Mouse (Mus musculus): ENCODE results near the gene Tubb1. TPM values are rescaled to one million over a fixed set of nuclear protein-coding genes. Genes with fewer than 3 reads are reported as not detected.

Tubb1 gene
- polyA plus RNA-seq (2015; fragmentation: Nextera tagmentation; extraction: Ambion mirVana), result 1.2 and 1.4 TPM in 2 replicates

DNA sequence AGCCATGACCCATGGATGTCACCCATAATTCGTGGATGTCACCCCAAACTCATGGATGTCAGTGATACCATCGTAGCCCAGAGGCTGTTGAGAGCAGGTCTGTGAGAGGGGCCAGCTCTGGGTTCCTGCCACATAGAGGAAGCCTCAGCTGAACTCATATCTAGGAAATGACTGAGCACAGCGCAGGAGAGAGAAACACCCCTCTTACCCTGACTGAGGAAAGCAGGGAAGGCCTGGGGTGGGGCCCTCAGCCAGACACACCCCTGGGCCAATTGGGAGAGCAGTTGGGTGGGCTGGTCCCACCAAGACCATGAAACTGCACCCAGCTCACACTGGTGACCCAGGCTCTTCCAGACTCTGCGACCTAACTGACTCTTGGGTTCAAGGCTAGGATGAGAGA is at the start of gene Tubb1:
TSS of gene Tubb1 (plus strand) at position 343 of the 400 bp plus-strand sequence.
- WGBS, result 68% methylated on average over 4 of the region's 4 CpGs
- Histone ChIP-seq H3K9ac (ENCODE audit: low read length) (no peak within 1 kb of the TSS), H3K36me3 (ENCODE audit: control insufficient read depth, insufficient read depth, low read length) (no peaks in the 10 kb centered on the region), H3K9me3 (replicated peaks; ENCODE audit: control insufficient read depth, low read length) (no peaks in the 10 kb centered on the region), H3K4me3 (replicated peaks; ENCODE audit: low read length) (no peak within 1 kb of the TSS), H3K27me3 (ENCODE audit: control insufficient read depth, insufficient read depth, low read length) (no peaks in the 10 kb centered on the region), H3K27ac (ENCODE audit: low read length) (no peak within 1 kb of the TSS), H3K4me1 (ENCODE audit: control insufficient read depth, insufficient read depth, low read length) (no peaks in the 10 kb centered on the region), H3K4me2 (ENCODE audit: low read depth, low read length) (no peak within 1 kb of the TSS)
- ATAC-seq (ENCODE audit: insufficient read depth, low FRiP score), result 0 out of 2 replicates have a peak, but pooled peaks have one; percentile 33

DNA sequence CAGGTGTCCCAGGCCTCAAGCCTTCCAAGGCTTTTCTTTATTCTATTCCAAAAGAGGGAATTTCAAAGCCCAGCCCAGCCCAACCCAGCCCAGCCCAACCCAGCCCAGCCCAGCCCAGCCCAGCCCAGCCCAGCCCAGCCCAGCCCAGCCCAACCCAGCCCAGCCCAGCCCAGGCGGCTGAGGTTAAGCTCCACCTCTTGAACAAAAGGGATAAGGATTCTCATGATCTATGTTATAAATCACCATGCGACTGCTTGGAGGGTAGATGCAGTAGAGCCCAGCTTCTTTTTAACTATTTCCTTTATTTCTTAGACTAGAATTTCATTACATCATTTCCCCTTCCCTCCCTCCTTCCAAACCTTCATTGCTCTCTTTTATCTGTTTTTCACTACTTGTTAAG is 40.3 kb upstream of the Tubb1 start:
- Histone ChIP-seq H3K4me2 (ENCODE audit: low read depth, low read length) (no peak overlapping the region), H3K9ac (ENCODE audit: low read length) (no peak overlapping the region), H3K27ac (ENCODE audit: low read length) (no peak overlapping the region), H3K27me3 (ENCODE audit: control insufficient read depth, insufficient read depth, low read length) (no peaks in the 10 kb centered on the region), H3K9me3 (replicated peaks; ENCODE audit: control insufficient read depth, low read length) (no peaks in the 10 kb centered on the region), H3K4me3 (replicated peaks; ENCODE audit: low read length) (no peak overlapping the region), H3K4me1 (ENCODE audit: control insufficient read depth, insufficient read depth, low read length) (no peaks in the 10 kb centered on the region), H3K36me3 (ENCODE audit: control insufficient read depth, insufficient read depth, low read length) (no peaks in the 10 kb centered on the region)
- ATAC-seq (ENCODE audit: insufficient read depth, low FRiP score), result no peak
- WGBS, result 18% methylated on average over 2 of the region's 2 CpGs

DNA sequence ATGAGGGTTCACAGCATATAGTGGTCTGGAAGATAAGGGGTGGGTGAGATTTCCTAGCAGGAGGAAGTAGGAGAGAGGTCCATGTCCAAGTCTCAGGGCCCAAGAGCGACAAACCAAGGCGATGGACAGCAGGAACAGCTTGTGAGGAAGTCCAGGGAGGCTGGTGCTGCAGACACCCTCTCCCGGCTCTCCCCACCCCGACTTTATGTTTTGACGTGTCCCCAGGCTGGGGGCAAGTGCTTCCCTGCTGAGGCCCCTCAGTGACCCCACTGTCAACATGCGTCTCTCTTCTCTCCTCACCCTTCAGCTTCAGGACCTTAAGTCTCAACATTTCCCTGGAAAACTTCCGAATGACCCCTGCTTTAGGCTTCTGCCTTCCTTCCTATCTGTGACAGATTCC is 37.4 kb upstream of the Tubb1 start:
- no peak overlapping the region for H3K9ac ChIP-seq (ENCODE audit: low read length)
- no peak overlapping the region for H3K4me2 ChIP-seq (ENCODE audit: low read depth, low read length)
- H3K4me1 ChIP-seq (ENCODE audit: control insufficient read depth, insufficient read depth, low read length), result peaks cover 7% of the 10 kb centered on the region; the same call in 1 of the 2 replicates
- no peak overlapping the region for H3K27ac ChIP-seq (ENCODE audit: low read length)
- 65% methylated on average over 7 of the region's 7 CpGs for WGBS
- no peaks in the 10 kb centered on the region for H3K27me3 ChIP-seq (ENCODE audit: control insufficient read depth, insufficient read depth, low read length)
- H3K9me3 ChIP-seq (replicated peaks; ENCODE audit: control insufficient read depth, low read length), result no peaks in the 10 kb centered on the region
- H3K36me3 ChIP-seq (ENCODE audit: control insufficient read depth, insufficient read depth, low read length), result no peaks in the 10 kb centered on the region
- no peak overlapping the region for H3K4me3 ChIP-seq (replicated peaks; ENCODE audit: low read length)
- no peak for ATAC-seq (ENCODE audit: insufficient read depth, low FRiP score)

DNA sequence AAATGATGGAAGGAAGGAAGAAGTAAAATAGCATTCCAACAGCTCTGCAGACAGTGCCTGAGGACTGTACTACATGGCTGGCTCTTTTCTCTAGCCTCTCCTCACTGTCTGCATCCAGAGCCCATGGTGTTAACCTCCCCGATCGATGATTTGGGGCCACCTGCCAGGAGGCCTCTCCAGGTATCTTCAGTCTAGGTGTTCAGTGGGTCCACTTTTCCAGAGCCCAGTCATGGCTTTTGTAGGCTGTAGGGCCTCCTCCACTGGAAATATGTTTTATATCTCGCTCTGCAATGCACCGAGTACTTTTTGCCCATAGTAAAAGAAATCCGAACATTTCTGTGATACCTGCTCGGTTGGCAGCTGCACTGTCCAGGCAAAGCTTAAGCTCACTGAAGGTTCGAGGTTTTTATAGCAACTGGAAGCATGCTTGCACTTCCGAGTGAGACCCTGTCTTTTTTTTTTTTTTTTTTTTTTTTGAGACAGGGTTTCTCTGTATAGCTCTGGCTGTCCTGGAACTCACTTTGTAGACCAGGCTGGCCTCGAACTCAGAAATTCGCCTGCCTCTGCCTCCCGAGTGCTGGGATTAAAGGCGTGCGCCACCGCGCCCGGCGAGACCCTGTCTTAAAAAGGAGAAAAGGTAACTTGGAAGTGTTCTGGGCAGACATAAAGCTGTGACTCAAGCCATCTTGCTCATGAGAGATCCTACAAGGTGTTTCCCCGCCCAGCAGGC is 35.3 kb upstream of the Tubb1 start:
- Histone ChIP-seq H3K36me3 (ENCODE audit: control insufficient read depth, insufficient read depth, low read length) (no peaks in the 10 kb centered on the region), H3K4me2 (ENCODE audit: low read depth, low read length) (peak overlapping the region; percentile 81), H3K27me3 (ENCODE audit: control insufficient read depth, insufficient read depth, low read length) (no peaks in the 10 kb centered on the region), H3K9me3 (replicated peaks; ENCODE audit: control insufficient read depth, low read length) (no peaks in the 10 kb centered on the region), H3K4me3 (replicated peaks; ENCODE audit: low read length) (peak overlapping the region; percentile 90), H3K9ac (ENCODE audit: low read length) (no peak overlapping the region), H3K27ac (ENCODE audit: low read length) (no peak overlapping the region), H3K4me1 (ENCODE audit: control insufficient read depth, insufficient read depth, low read length) (peaks cover 7% of the 10 kb centered on the region; the same call in 1 of the 2 replicates)
- ATAC-seq (ENCODE audit: insufficient read depth, low FRiP score), result no peak; the same call in 1 of the 2 replicates
- 41% methylated on average over 17 of the region's 18 CpGs for WGBS

DNA sequence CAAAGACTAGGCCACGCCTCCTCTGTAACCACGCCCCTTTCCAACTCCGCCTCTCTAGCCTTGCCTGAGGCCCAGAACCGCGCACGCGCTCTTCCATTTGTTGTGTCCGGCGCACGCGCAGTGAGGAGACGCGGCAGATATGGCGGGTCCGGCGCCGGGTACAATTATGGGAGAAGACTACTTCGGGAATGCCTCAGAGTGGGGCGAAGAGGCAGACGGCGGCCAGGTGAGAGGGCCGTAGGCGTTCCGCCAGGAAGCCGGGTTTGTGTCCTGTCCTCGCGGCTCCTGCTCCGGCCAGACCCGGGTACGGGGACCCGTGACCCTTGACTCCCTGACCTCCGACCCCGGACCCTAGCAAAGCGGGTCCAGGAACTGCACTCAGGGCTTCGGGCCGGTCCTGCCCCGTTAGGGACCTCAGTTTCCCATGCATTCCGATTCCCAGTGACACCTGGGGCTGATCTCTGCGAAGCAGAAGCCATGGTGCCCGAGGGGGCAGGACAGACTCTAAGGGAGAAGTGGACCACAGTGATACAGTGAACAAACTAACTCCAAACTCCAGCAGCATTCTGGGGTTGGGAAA is 34.7 kb upstream of the Tubb1 start, which contains the start of gene Nelfcd:
TSS of gene Nelfcd (plus strand) at position 74 of the 580 bp plus-strand sequence.
- Histone ChIP-seq H3K27ac (ENCODE audit: low read length) (no peak within 1 kb of the TSS; the same call in 1 of the 2 replicates), H3K4me2 (ENCODE audit: low read depth, low read length) (peak within 1 kb of the TSS; percentile 81), H3K4me3 (replicated peaks; ENCODE audit: low read length) (peak within 1 kb of the TSS; percentile 90), H3K4me1 (ENCODE audit: control insufficient read depth, insufficient read depth, low read length) (peaks cover 7% of the 10 kb centered on the region; the same call in 1 of the 2 replicates), H3K9ac (ENCODE audit: low read length) (peak within 1 kb of the TSS; percentile 96), H3K27me3 (ENCODE audit: control insufficient read depth, insufficient read depth, low read length) (no peaks in the 10 kb centered on the region), H3K36me3 (ENCODE audit: control insufficient read depth, insufficient read depth, low read length) (no peaks in the 10 kb centered on the region), H3K9me3 (replicated peaks; ENCODE audit: control insufficient read depth, low read length) (no peaks in the 10 kb centered on the region)
- ATAC-seq (ENCODE audit: insufficient read depth, low FRiP score), result peak; percentile 97
- WGBS, result under 1% methylated on average over 40 of the region's 40 CpGs

DNA sequence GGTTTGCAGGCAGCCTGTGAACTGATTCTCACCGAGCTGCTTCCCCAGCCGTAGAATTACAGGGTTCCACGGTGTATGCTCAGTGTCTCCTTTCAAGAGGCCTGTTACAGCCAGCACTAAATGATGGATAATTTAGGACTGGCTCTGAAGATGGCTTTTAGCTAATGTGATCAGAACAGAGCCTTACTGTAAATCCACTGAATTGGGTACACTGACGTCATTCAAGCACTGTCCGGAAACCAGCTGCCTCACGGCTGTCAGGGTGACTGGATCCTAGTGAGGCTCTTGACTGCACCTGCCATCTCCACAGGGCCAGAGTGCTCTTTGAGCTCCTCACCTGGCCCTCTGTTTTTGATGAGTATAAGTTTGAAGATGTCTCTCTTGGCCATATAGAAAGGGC is 29.4 kb upstream of the Tubb1 start:
- H3K27ac ChIP-seq (ENCODE audit: low read length), result no peak overlapping the region
- peaks cover 10% of the 10 kb centered on the region; the same call in 1 of the 2 replicates for H3K36me3 ChIP-seq (ENCODE audit: control insufficient read depth, insufficient read depth, low read length)
- no peak overlapping the region for H3K9ac ChIP-seq (ENCODE audit: low read length)
- no peaks in the 10 kb centered on the region for H3K27me3 ChIP-seq (ENCODE audit: control insufficient read depth, insufficient read depth, low read length)
- 87% methylated on average over 6 of the region's 6 CpGs for WGBS
- H3K4me2 ChIP-seq (ENCODE audit: low read depth, low read length), result no peak overlapping the region
- peaks cover 7% of the 10 kb centered on the region; the same call in 1 of the 2 replicates for H3K4me1 ChIP-seq (ENCODE audit: control insufficient read depth, insufficient read depth, low read length)
- no peak overlapping the region for H3K4me3 ChIP-seq (replicated peaks; ENCODE audit: low read length)
- ATAC-seq (ENCODE audit: insufficient read depth, low FRiP score), result no peak
- no peaks in the 10 kb centered on the region for H3K9me3 ChIP-seq (replicated peaks; ENCODE audit: control insufficient read depth, low read length)

DNA sequence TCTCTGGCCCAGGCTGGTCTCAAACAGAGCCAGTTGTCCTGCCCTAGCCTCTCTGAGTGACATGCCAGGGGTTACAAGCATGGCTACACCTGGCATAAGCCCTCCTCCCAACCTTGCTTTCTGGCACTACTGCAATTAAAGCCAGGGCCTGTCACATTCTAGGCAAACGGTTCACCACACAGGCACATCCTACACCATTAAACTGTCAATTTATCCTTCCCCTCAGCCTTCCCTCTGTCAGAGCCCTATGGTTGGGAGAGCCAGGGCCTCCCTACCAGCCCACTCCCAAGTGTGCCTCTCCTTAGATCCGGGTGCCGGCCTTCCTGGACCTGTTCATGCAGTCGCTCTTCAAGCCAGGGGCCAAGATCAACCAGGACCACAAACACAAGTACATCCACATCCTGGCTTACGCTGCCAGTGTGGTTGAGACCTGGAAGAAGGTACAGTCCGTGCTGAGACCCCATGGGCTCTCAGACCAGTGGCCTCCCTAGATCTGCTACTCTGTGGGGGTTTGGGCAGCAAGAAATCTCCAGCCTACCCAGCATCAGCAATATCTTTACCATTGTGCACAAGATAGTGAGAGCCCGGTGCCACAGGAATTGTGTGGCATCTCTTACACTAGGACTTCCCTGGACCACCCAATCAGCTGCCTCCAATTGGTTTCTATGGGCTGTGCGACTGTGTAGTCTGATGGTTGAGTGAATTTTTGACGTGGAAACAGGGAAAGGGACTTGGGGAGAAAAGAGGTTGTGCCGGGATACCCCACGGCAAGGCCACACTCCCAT is 26.0 kb upstream of the Tubb1 start:
- Histone ChIP-seq H3K4me3 (replicated peaks; ENCODE audit: low read length) (no peak overlapping the region), H3K27ac (ENCODE audit: low read length) (no peak overlapping the region), H3K4me2 (ENCODE audit: low read depth, low read length) (no peak overlapping the region), H3K9ac (ENCODE audit: low read length) (no peak overlapping the region), H3K27me3 (ENCODE audit: control insufficient read depth, insufficient read depth, low read length) (no peaks in the 10 kb centered on the region), H3K9me3 (replicated peaks; ENCODE audit: control insufficient read depth, low read length) (no peaks in the 10 kb centered on the region), H3K4me1 (ENCODE audit: control insufficient read depth, insufficient read depth, low read length) (no peaks in the 10 kb centered on the region), H3K36me3 (ENCODE audit: control insufficient read depth, insufficient read depth, low read length) (peaks cover 36% of the 10 kb centered on the region)
- WGBS, result 86% methylated on average over 11 of the region's 11 CpGs
- no peak for ATAC-seq (ENCODE audit: insufficient read depth, low FRiP score)

DNA sequence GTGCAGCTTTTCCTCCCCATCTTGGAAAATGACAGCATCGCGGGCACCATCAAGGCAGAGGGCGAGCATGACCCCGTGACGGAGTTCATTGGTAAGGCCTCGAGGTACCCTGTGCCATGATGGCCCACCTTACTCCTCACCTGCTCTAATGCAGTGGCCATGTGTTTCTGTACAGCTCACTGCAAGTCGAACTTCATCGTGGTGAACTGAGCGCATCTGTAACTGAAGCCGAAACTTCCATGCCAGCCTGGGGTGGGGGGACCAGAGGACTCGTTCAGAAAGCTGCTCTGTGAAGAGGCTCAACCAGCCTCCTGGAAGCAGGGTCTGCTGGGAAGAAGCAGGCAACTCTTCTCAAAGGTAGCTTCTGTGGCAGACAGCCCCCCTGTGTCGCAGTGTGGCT is 23.6 kb upstream of the Tubb1 start:
- Histone ChIP-seq H3K4me3 (replicated peaks; ENCODE audit: low read length) (no peak overlapping the region), H3K9me3 (replicated peaks; ENCODE audit: control insufficient read depth, low read length) (no peaks in the 10 kb centered on the region), H3K36me3 (ENCODE audit: control insufficient read depth, insufficient read depth, low read length) (peaks cover 31% of the 10 kb centered on the region), H3K4me1 (ENCODE audit: control insufficient read depth, insufficient read depth, low read length) (no peaks in the 10 kb centered on the region), H3K4me2 (ENCODE audit: low read depth, low read length) (no peak overlapping the region), H3K27me3 (ENCODE audit: control insufficient read depth, insufficient read depth, low read length) (no peaks in the 10 kb centered on the region), H3K27ac (ENCODE audit: low read length) (no peak overlapping the region), H3K9ac (ENCODE audit: low read length) (no peak overlapping the region)
- ATAC-seq (ENCODE audit: insufficient read depth, low FRiP score), result no peak
- 90% methylated on average over 12 of the region's 12 CpGs for WGBS

All from stomach, embryonic 16.5 days (tissue).